Mouse (Mus musculus) liver, embryonic 14.5 days (tissue): Measurements from ENCODE around the gene Gkap1. TPM values are rescaled to one million over a fixed set of nuclear protein-coding genes. Genes with fewer than 3 reads are reported as not detected.

Experiments used
- ATAC-seq: fragments of 200-750 bp; cut with Nextera tagmentation; 2 replicates; pipeline ENCODE4 v1.8.0; 2017; ENCODE audit warnings: moderate number of reproducible peaks, mild to moderate bottlenecking, moderate library complexity; ENCODE audit not compliant: insufficient read depth
- DNase-seq, 3 experiments: peaks; one replicate each; pipeline ENCODE4 v3.0.0-alpha.2; 2012 to 2013; ENCODE audit warnings: low read depth in 3 of 3, low spot score in 3 of 3
- H3K27ac ChIP-seq: fragments of 300-500 bp; sonication (generic); 2 replicates; pipeline ENCODE4 v1.5.1; 2014; ENCODE audit warnings: moderate library complexity, mild to moderate bottlenecking, control low read depth, inconsistent platforms
- H3K27me3 ChIP-seq: fragments of 300-500 bp; sonication (generic); 2 replicates; pipeline ENCODE4 v1.6.1; 2014; ENCODE audit warnings: mild to moderate bottlenecking, low read length, moderate library complexity; ENCODE audit not compliant: control insufficient read depth, insufficient read depth
- H3K36me3 ChIP-seq: fragments of 300-500 bp; sonication (generic); replicated peaks from 2 replicates; pipeline ENCODE4 v1.6.1; 2014; ENCODE audit warnings: low read depth; ENCODE audit not compliant: control insufficient read depth, insufficient read depth
- H3K4me1 ChIP-seq, 2 experiments: fragments of 200-500 bp in 1 of 2; fragments of 300-500 bp in 1 of 2; sonication (generic) in 1 of 2; replicated peaks; 2 replicates each; pipeline ENCODE4 v1.6.1; 2012 to 2014; ENCODE audit warnings: antibody characterized with exemption in 1 of 2, inconsistent platforms in 1 of 2, low read length in 1 of 2; ENCODE audit not compliant: control insufficient read depth in 2 of 2, insufficient read depth in 2 of 2
- H3K4me2 ChIP-seq: fragments of 300-500 bp; sonication (generic); 2 replicates; pipeline ENCODE4 v1.6.1; 2014; ENCODE audit warnings: low read depth, mild to moderate bottlenecking, control low read depth, moderate library complexity
- H3K4me3 ChIP-seq, 2 experiments: fragments of 200-500 bp in 1 of 2; fragments of 300-500 bp in 1 of 2; sonication (generic) in 1 of 2; 2 replicates each; pipeline ENCODE4 v1.5.1; 2012 to 2014; ENCODE audit warnings: low read depth in 2 of 2, low read length in 2 of 2, mild to moderate bottlenecking in 2 of 2, control low read depth in 1 of 2, inconsistent platforms in 1 of 2, moderate library complexity in 1 of 2; ENCODE audit not compliant: insufficient read depth in 1 of 2
- H3K9ac ChIP-seq: fragments of 300-500 bp; sonication (generic); replicated peaks from 2 replicates; pipeline ENCODE4 v1.6.1; 2014; ENCODE audit warnings: mild to moderate bottlenecking, control low read depth, moderate library complexity
- H3K9me3 ChIP-seq: fragments of 300-500 bp; sonication (generic); 2 replicates; pipeline ENCODE4 v1.6.1; 2016; ENCODE audit warnings: low read length, mixed read lengths; ENCODE audit not compliant: control insufficient read depth
- CTCF ChIP-seq: IDR thresholded peaks from 2 replicates; pipeline ENCODE4 v1.5.1; 2016; ENCODE audit warnings: antibody characterized with exemption, low read depth, control low read depth
- EP300 ChIP-seq: IDR thresholded peaks from 2 replicates; pipeline ENCODE4 v1.6.1; 2016; ENCODE audit warnings: antibody characterized with exemption, low read depth
- WGBS: fragments of 180-500 bp; shearing (Covaris S2); extraction: QIAGEN DNeasy Blood & Tissue Kit; methylation state at CpG from one replicate; pipeline ENCODE4 v1.1.7; 2014; ENCODE audit not compliant: insufficient replicate concordance; 5-methylcytosine and 5-hydroxymethylcytosine counted together
- polyA plus RNA-seq, 2 experiments: library from polyadenylated mRNA; depleted of rRNA in 1 of 2; stranded (reverse) in 1 of 2; unstranded in 1 of 2; fragments of >200 nt; fragmentation: Nextera tagmentation in 1 of 2; extraction: Ambion mirVana in 1 of 2; gene quantifications; 2 replicates each; pipeline versions ENCODE4 v1.2.1 to v1.2.3; 2012 to 2014

Gkap1 gene
- polyA plus RNA-seq, 2 experiments: 2.9 to 4.8 TPM

GRCm38 (mm10) chr13:58192146-58192545 is 83.4 kb downstream of the Gkap1 start:
- Histone ChIP-seq H3K4me3 (no peak overlapping the region), H3K4me1 (no peaks in the 10 kb centered on the region), H3K4me2 (no peak overlapping the region), H3K9me3 (no peaks in the 10 kb centered on the region), H3K36me3 (peaks cover 38% of the 10 kb centered on the region), H3K27me3 (no peaks in the 10 kb centered on the region), H3K27ac (no peak overlapping the region), H3K9ac (no peak overlapping the region)
- DNase-seq: no peak
- TF ChIP-seq EP300: no peak
- TF ChIP-seq CTCF: no peak
- no peak for ATAC-seq
- 84% methylated on average over 6 of the region's 6 CpGs for WGBS

DNA sequence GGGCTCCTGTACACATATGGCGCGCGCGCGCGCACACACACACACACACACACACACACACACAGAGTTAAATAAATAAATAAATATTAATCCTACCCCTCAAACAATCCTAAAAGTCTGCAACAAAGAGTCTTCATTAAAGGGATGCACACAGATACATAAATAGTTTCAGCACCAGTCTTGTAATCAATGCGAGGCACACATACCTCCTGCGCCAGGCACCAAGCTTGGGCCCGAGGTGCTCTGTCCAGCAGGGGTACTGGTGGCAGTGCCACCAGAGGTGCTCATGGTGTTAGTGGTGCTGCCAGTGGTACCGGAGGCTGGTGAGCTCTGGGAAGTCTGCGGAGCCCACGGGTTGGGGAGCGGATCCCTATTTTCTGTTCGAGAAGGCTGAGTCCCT is 84.0 kb downstream of the Gkap1 start:
- H3K4me2 ChIP-seq: no peak overlapping the region
- H3K27ac ChIP-seq: no peak overlapping the region
- H3K4me3 ChIP-seq: no peak overlapping the region
- no peak for DNase-seq
- ATAC-seq: no peak
- peaks cover 40% of the 10 kb centered on the region for H3K36me3 ChIP-seq
- H3K4me1 ChIP-seq: no peaks in the 10 kb centered on the region
- WGBS: 97% methylated on average over 14 of the region's 14 CpGs
- TF ChIP-seq EP300 (no peak), CTCF (no peak)
- no peaks in the 10 kb centered on the region for H3K27me3 ChIP-seq
- no peak overlapping the region for H3K9ac ChIP-seq
- H3K9me3 ChIP-seq: no peaks in the 10 kb centered on the region

GRCm38 (mm10) chr13:58189473-58189872 is 86.0 kb downstream of the Gkap1 start:
- Histone ChIP-seq H3K4me2 (no peak overlapping the region), H3K4me3 (no peak overlapping the region), H3K27ac (no peak overlapping the region), H3K4me1 (no peaks in the 10 kb centered on the region), H3K36me3 (peaks cover 27% of the 10 kb centered on the region), H3K9ac (no peak overlapping the region), H3K9me3 (no peaks in the 10 kb centered on the region), H3K27me3 (no peaks in the 10 kb centered on the region)
- DNase-seq (no peak), ATAC-seq (0 out of 2 replicates have a peak, but pooled peaks have one; percentile 39)
- no peak for TF ChIP-seq EP300
- TF ChIP-seq CTCF: no peak
- WGBS: 70% methylated on average over 5 of the region's 5 CpGs

GRCm38 (mm10) chr13:58188412-58188811 is 87.1 kb downstream of the Gkap1 start:
- Histone ChIP-seq H3K27ac (no peak overlapping the region), H3K4me3 (no peak overlapping the region), H3K9ac (no peak overlapping the region), H3K36me3 (peaks cover 27% of the 10 kb centered on the region), H3K4me1 (no peaks in the 10 kb centered on the region), H3K9me3 (no peaks in the 10 kb centered on the region), H3K4me2 (no peak overlapping the region), H3K27me3 (no peaks in the 10 kb centered on the region)
- 58% methylated on average over 4 of the region's 4 CpGs for WGBS
- ATAC-seq (0 out of 2 replicates have a peak, but pooled peaks have one; percentile 41), DNase-seq (peak; percentile 57 to 67 (median 59))
- TF ChIP-seq EP300: no peak
- peak; percentile 96 for TF ChIP-seq CTCF

DNA sequence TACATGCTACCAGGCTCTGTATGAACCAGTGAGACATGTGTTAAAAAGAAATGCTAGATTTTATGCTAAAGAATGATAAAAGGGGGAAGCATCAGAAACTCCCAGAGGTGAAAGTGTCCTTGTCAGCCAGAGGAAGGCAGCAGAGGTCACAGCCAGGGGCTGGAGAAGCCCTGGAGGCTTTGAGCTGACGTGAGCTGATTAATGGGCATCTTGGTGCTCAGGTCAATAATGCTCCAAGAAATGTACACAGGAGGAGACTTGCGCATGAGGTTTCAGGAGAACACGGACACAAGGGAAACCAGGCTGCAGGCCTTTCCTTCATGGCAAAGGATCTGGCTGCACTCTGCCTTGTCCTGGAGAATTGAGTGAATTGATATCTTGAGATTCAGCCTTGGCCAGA is 87.7 kb downstream of the Gkap1 start:
- ATAC-seq (no peak), DNase-seq (no peak)
- no peak overlapping the region for H3K9ac ChIP-seq
- H3K4me3 ChIP-seq: no peak overlapping the region
- no peaks in the 10 kb centered on the region for H3K9me3 ChIP-seq
- no peak overlapping the region for H3K4me2 ChIP-seq
- no peak overlapping the region for H3K27ac ChIP-seq
- H3K36me3 ChIP-seq: peaks cover 31% of the 10 kb centered on the region
- TF ChIP-seq CTCF: no peak
- no peak for TF ChIP-seq EP300
- WGBS: 92% methylated on average over 3 of the region's 3 CpGs
- no peaks in the 10 kb centered on the region for H3K4me1 ChIP-seq
- no peaks in the 10 kb centered on the region for H3K27me3 ChIP-seq
